Mouse (Mus musculus) C2C12 (cell line): ENCODE data around the gene Src. TPM values are rescaled to one million over a fixed set of nuclear protein-coding genes. Genes with fewer than 3 reads are reported as not detected.

Source experiments
- H3K27me3 ChIP-seq: one replicate; pipeline ENCODE4 v1.6.1; 2011; ENCODE audit not compliant: control insufficient read depth, insufficient read depth, insufficient read length
- H3K36me3 ChIP-seq: one replicate; pipeline ENCODE4 v1.6.1; 2011; ENCODE audit not compliant: control insufficient read depth, insufficient read depth
- H3K4me3 ChIP-seq: one replicate; pipeline ENCODE4 v1.5.1; 2011; ENCODE audit warnings: mild to moderate bottlenecking, control low read depth; ENCODE audit not compliant: poor library complexity, insufficient read depth, severe bottlenecking
- H3K79me2 ChIP-seq: one replicate; pipeline ENCODE4 v1.6.1; 2011; ENCODE audit not compliant: control insufficient read depth, insufficient read depth
- H3K79me3 ChIP-seq: one replicate; pipeline ENCODE4 v1.6.1; 2011; ENCODE audit warnings: low read depth, control low read depth
- H3ac ChIP-seq: one replicate; pipeline ENCODE3; 2011; ENCODE audit warnings: low read depth; ENCODE audit not compliant: control insufficient read depth, insufficient read length
- CEBPB ChIP-seq: IDR thresholded peaks from one replicate; pipeline ENCODE4 v1.6.1; 2011; ENCODE audit warnings: low read depth, mild to moderate bottlenecking, control low read depth, moderate library complexity
- CTCF ChIP-seq: IDR thresholded peaks from one replicate; pipeline ENCODE4 v1.5.1; 2011; ENCODE audit not compliant: control insufficient read depth, insufficient read depth, insufficient read length
- FOSL1 ChIP-seq: IDR thresholded peaks from one replicate; pipeline ENCODE4 v1.8.0; 2011; ENCODE audit warnings: mild to moderate bottlenecking, low read length; ENCODE audit not compliant: poor library complexity, insufficient read depth, severe bottlenecking
- MAX ChIP-seq: IDR thresholded peaks from one replicate; pipeline ENCODE4 v1.6.1; 2011; ENCODE audit warnings: mild to moderate bottlenecking, control low read depth
- MYOD1 ChIP-seq: IDR thresholded peaks from one replicate; pipeline ENCODE4 v1.6.1; 2011; ENCODE audit warnings: low read depth; ENCODE audit not compliant: control insufficient read depth, insufficient read length
- MYOG ChIP-seq: IDR thresholded peaks from one replicate; pipeline ENCODE4 v1.6.1; 2011; ENCODE audit not compliant: control insufficient read depth, insufficient read length; ENCODE audit errors: extremely low read depth
- USF1 ChIP-seq: IDR thresholded peaks from one replicate; pipeline ENCODE4 v1.6.1; 2011; ENCODE audit warnings: low read depth, mild to moderate bottlenecking, control low read depth, moderate library complexity
- polyA plus RNA-seq: library from polyadenylated mRNA; unstranded; fragments of >200 nt; fragmentation: generic; extraction: Trizol; gene quantifications from one replicate; pipeline ENCODE4 v1.2.1, GENCODE M21; 2012; ENCODE audit warnings: missing spikeins

The Src gene
- polyA plus RNA-seq, 1 experiment = 29.3 TPM

GRCm38 (mm10) chr2:157395371-157395770 is 22.9 kb upstream of the Src start:
- peaks cover 2% of the 10 kb centered on the region for H3K79me3 ChIP-seq
- TF ChIP-seq MYOG (no peak), MAX (no peak), MYOD1 (no peak), FOSL1 (no peak), USF1 (no peak), CTCF (no peak), CEBPB (no peak)
- H3ac ChIP-seq = no peak overlapping the region
- no peak overlapping the region for H3K4me3 ChIP-seq
- H3K36me3 ChIP-seq = peaks cover 36% of the 10 kb centered on the region
- peaks cover 6% of the 10 kb centered on the region for H3K79me2 ChIP-seq
- no peaks in the 10 kb centered on the region for H3K27me3 ChIP-seq

GRCm38 (mm10) chr2:157395960-157396359 is 22.3 kb upstream of the Src start:
- TF ChIP-seq MAX (no peak), USF1 (no peak), CEBPB (no peak), MYOD1 (no peak)
- Histone ChIP-seq H3K79me3 (peaks cover 2% of the 10 kb centered on the region), H3ac (no peak overlapping the region), H3K79me2 (peaks cover 6% of the 10 kb centered on the region), H3K4me3 (no peak overlapping the region), H3K27me3 (no peaks in the 10 kb centered on the region), H3K36me3 (peaks cover 36% of the 10 kb centered on the region)

DNA sequence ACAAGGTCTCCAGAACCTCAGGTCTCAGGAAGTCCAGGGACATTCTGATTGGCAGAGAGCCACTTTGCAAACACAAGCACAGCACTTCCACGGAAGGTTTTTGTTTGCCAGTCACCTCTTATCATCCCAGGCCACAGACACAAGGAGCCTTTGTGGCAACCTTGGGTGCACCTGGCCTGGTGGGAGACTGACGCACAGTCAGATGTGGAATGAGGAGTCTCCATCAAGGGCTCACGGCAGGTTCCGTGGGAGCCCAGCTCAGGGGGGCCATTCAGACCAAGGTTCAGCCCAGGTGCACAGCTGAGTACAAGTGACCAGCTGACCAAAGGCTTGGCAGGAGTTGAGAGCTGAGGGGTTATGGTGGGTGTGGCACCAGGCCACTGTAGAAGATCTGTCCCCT is 20.9 kb upstream of the Src start:
- TF ChIP-seq CTCF (no peak), FOSL1 (no peak), CEBPB (no peak), USF1 (no peak), MAX (no peak), MYOG (no peak), MYOD1 (no peak)
- H3K36me3 ChIP-seq = peaks cover 31% of the 10 kb centered on the region

DNA sequence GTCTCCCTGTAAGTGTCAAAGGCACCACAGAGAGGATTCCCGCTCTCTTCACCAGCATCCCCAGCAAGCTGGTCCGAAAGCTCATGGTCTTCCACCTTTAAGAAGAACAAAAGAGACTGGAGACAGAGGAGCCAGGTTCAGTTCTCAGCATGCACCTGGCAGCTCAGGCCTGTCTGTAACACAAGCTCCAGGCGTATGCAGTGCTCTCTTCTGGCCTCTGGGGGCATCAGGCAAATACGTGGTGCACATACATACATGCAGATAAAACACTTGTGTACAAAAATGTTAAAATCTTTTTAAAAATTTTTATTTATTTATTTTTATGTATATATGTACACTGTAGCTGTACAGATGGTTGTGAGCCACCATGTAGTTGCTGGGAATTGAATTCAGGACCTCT is 19.7 kb upstream of the Src start:
- Histone ChIP-seq H3K79me3 (no peaks in the 10 kb centered on the region), H3K36me3 (peaks cover 31% of the 10 kb centered on the region)

More for the DNA sequence above, 20.9 kb upstream of the Src start:
- no peaks in the 10 kb centered on the region for H3K27me3 ChIP-seq
- H3ac ChIP-seq = no peak overlapping the region
- no peak overlapping the region for H3K4me3 ChIP-seq
- H3K79me3 ChIP-seq = peaks cover 2% of the 10 kb centered on the region
- H3K79me2 ChIP-seq = no peaks in the 10 kb centered on the region

GRCm38 (mm10) chr2:157399797-157400196 is 18.4 kb upstream of the Src start:
- TF ChIP-seq MYOG (no peak), USF1 (no peak), CTCF (no peak), CEBPB (no peak), MYOD1 (no peak), MAX (no peak), FOSL1 (no peak)
- Histone ChIP-seq H3K36me3 (peaks cover 27% of the 10 kb centered on the region), H3K79me3 (no peaks in the 10 kb centered on the region), H3K27me3 (no peaks in the 10 kb centered on the region), H3K79me2 (no peaks in the 10 kb centered on the region), H3ac (no peak overlapping the region), H3K4me3 (no peak overlapping the region)

More for the DNA sequence above, 19.7 kb upstream of the Src start:
- Histone ChIP-seq H3K27me3 (no peaks in the 10 kb centered on the region), H3K4me3 (no peak overlapping the region), H3ac (no peak overlapping the region), H3K79me2 (no peaks in the 10 kb centered on the region)
- TF ChIP-seq CEBPB = no peak
- TF ChIP-seq USF1 = no peak
- no peak for TF ChIP-seq CTCF
- TF ChIP-seq MAX = no peak
- no peak for TF ChIP-seq MYOG
- no peak for TF ChIP-seq FOSL1
- TF ChIP-seq MYOD1 = no peak

- Histone ChIP-seq H3K4me3 (no peak overlapping the region), H3K27me3 (no peaks in the 10 kb centered on the region), H3K79me3 (no peaks in the 10 kb centered on the region), H3K36me3 (peaks cover 22% of the 10 kb centered on the region), H3K79me2 (no peaks in the 10 kb centered on the region), H3ac (no peak overlapping the region)
- TF ChIP-seq CEBPB (no peak), USF1 (no peak), FOSL1 (no peak)
Measured at GRCm38 (mm10) chr2:157400491-157400890, 17.8 kb upstream of the Src start.

DNA sequence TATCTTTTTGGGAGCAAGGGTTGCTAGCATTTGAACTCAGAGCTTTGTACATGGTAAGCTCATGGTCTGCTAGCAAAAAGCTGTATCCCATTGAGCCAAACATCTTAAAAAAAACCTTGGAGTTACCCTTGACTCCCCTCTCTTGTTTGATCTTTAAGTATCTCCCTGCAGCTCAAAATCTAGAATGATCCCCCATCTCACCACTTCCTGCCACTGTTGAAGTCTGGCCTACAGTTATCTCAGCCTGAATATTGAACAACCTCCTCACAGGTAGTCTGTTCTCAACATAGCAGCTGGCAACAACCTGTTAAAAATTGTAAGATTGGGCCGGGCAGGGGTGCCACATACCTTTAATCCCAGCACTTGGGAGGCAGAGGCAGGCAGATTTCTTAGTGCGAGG is 17.0 kb upstream of the Src start:
- H3ac ChIP-seq = no peak overlapping the region

More for the DNA sequence above, 17.0 kb upstream of the Src start:
- no peak overlapping the region for H3K4me3 ChIP-seq
- TF ChIP-seq USF1 = no peak
- no peak for TF ChIP-seq FOSL1
- TF ChIP-seq MYOD1 = no peak
- H3K79me3 ChIP-seq = no peaks in the 10 kb centered on the region
- no peaks in the 10 kb centered on the region for H3K79me2 ChIP-seq
- no peaks in the 10 kb centered on the region for H3K27me3 ChIP-seq
- H3K36me3 ChIP-seq = peaks cover 16% of the 10 kb centered on the region
